ENCODE assay signal across 8 mouse cellular contexts in the genomic region with DNA sequence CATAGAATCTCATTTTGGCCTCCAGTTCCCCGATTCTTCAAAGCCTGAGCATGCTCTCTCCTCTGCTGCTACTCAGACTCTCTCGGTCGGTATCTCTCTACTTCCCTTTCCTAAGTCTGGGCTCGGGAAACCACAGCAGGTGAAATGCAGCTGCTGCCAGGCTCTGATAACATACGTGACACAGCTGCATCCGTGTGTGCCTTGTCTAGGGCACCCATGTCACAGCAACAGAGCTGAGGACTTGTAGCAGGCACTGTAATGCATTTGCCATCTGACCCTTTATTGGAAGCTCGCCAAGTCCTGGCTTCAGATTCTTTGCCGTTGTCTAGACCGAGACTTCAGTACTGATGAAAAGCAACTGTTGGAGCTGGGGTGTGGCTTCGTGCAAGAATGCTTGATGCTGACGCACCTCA. TPM values are rescaled to one million over a fixed set of nuclear protein-coding genes. Genes with fewer than 3 reads are reported as not detected.
DNase-seq lines count a peak whose midpoint lies in the region; ATAC-seq and TF ChIP-seq lines count a peak whose summit lies in the region.

No protein-coding gene starts in this region.

- TF ChIP-seq CTCF in kidney, postnatal 0 days (IDR thresholded peaks at IDR 0.05; ENCODE audit: low read depth), result no peak

- peaks cover 4% of the 10 kb centered on the region; the same call in 1 of the 2 replicates for H3K36me3 ChIP-seq in kidney, embryonic 14.5 days (ENCODE audit: control insufficient read depth, insufficient read depth, low read length)
- peaks cover 11% of the 10 kb centered on the region; the same call in 1 of the 2 replicates for H3K36me3 ChIP-seq in kidney, postnatal 0 days (ENCODE audit: insufficient read depth, low read length)
- peaks cover 17% of the 10 kb centered on the region for H3K36me3 ChIP-seq in megakaryocyte, embryonic 14.5 days (replicated peaks; ENCODE audit: low read length)

- no peak overlapping the region for H3K4me3 ChIP-seq in kidney, embryonic 14.5 days (ENCODE audit: low read length)
- H3K4me3 ChIP-seq in kidney, postnatal 0 days (replicated peaks; ENCODE audit: low read depth, low read length), result no peak overlapping the region
- peak overlapping the region; percentile 86 for H3K4me3 ChIP-seq in megakaryocyte, embryonic 14.5 days (replicated peaks)

- no peak for DNase-seq in kidney, adult 11 months
- DNase-seq in ZHBTc4 (ENCODE audit: low read depth, low spot score), result peak; percentile 79
- DNase-seq in heart, adult 18-20 months, result peak; percentile 42 to 55
- DNase-seq in kidney, postnatal 0 days (ENCODE audit: low spot score), result peak; percentile 74
- peak; percentile 24 to 48 for DNase-seq in thymus, adult 18-20 months
- DNase-seq in layer of hippocampus, adult 18-20 months (ENCODE audit: low spot score in 2 of 2), result no peak

- no peaks in the 10 kb centered on the region for H3K27me3 ChIP-seq in kidney, embryonic 14.5 days (ENCODE audit: control insufficient read depth, insufficient read depth, low read length)
- H3K27me3 ChIP-seq in kidney, postnatal 0 days (ENCODE audit: insufficient read depth, low read length), result no peaks in the 10 kb centered on the region
- H3K27me3 ChIP-seq in megakaryocyte, embryonic 14.5 days (replicated peaks), result peaks cover 1% of the 10 kb centered on the region

- H3K9me3 ChIP-seq in kidney, embryonic 14.5 days (ENCODE audit: control insufficient read depth, low read length), result no peaks in the 10 kb centered on the region
- H3K9me3 ChIP-seq in kidney, postnatal 0 days (replicated peaks; ENCODE audit: low read length), result no peaks in the 10 kb centered on the region
- H3K9me3 ChIP-seq in megakaryocyte, embryonic 14.5 days, result no peaks in the 10 kb centered on the region

- H3K9ac ChIP-seq in kidney, embryonic 14.5 days (ENCODE audit: low read depth, low read length), result no peak overlapping the region
- no peak overlapping the region for H3K9ac ChIP-seq in kidney, postnatal 0 days (ENCODE audit: low read depth, low read length)

- H3K4me2 ChIP-seq in kidney, embryonic 14.5 days (replicated peaks; ENCODE audit: low read depth, low read length), result no peak overlapping the region
- H3K4me2 ChIP-seq in kidney, postnatal 0 days (ENCODE audit: low read length), result no peak overlapping the region

- H3K27ac ChIP-seq in kidney, embryonic 14.5 days (ENCODE audit: low read depth, low read length), result no peak overlapping the region
- no peak overlapping the region for H3K27ac ChIP-seq in kidney, postnatal 0 days

- ATAC-seq in kidney, embryonic 14.5 days (ENCODE audit: low FRiP score, low TSS enrichment), result peak; percentile 69; the same call in 1 of the 2 replicates
- ATAC-seq in kidney, postnatal 0 days (replicated peaks; ENCODE audit: low FRiP score, low read depth), result no peak; the same call in 1 of the 2 replicates

- H3K4me1 ChIP-seq in kidney, embryonic 14.5 days (ENCODE audit: control insufficient read depth, insufficient read depth, low read length), result no peaks in the 10 kb centered on the region
- 0 out of 2 replicates have a peak, but pooled peaks cover 2% of the 10 kb centered on the region for H3K4me1 ChIP-seq in kidney, postnatal 0 days (replicated peaks; ENCODE audit: insufficient read depth, low read length)
- peaks cover 47% of the 10 kb centered on the region for H3K4me1 ChIP-seq in megakaryocyte, embryonic 14.5 days

- WGBS in kidney, embryonic 14.5 days, result 44% methylated on average over 11 of the region's 11 CpGs
- WGBS in kidney, postnatal 0 days, result 31% methylated on average over 11 of the region's 11 CpGs

RNA-seq across cellular contexts. Expression of gene Ppa2, which starts 29.5 kb away (rescaled TPM):
- polyA plus RNA-seq in kidney, embryonic 14.5 days (2014; fragmentation: Nextera tagmentation; extraction: Ambion mirVana), result 96.9 and 101 TPM in 2 replicates
- total RNA-seq in heart, adult 18-20 months (2021), result 100 to 1,000 TPM; 150 to 157 TPM
- 141 and 144 TPM in 2 replicates for polyA plus RNA-seq in kidney, postnatal 0 days (2015; fragmentation: Nextera tagmentation; extraction: Ambion mirVana)
- polyA plus RNA-seq in megakaryocyte, embryonic 14.5 days (2012; ENCODE audit: insufficient read depth, low replicate concordance), result 11.2 and 18.5 TPM in 2 replicates
- total RNA-seq in layer of hippocampus, adult 18-20 months (2021), result 10 to 100 TPM; 45.8 to 55.9 TPM

Comparison
In these comparisons a context has a peak if more than half of its experiments do, and no peak if none do; other contexts are left out.
1. DNase-seq: peak in ZHBTc4 (single experiment), heart, adult 18-20 months (2 of 2), kidney, postnatal 0 days (single experiment) and thymus, adult 18-20 months (2 of 2); none in kidney, adult 11 months (single experiment) and layer of hippocampus, adult 18-20 months (0 of 2).